Mouse (Mus musculus) layer of hippocampus, adult 18-20 months (tissue): ENCODE results near the gene Tacc2. TPM values are rescaled to one million over a fixed set of nuclear protein-coding genes. Genes with fewer than 3 reads are reported as not detected.

Source experiments
- DNase-seq, 2 experiments: peaks; one replicate each; pipeline ENCODE4 v3.0.0; 2022; ENCODE audit warnings: low spot score in 2 of 2
- total RNA-seq, 2 experiments: library from RNA; stranded (reverse); gene quantifications; 2 replicates each; pipeline ENCODE4 v1.2.3; 2021

Gene Tacc2
- total RNA-seq, 2 experiments from 2014 or later = 73.8 to 77.5 TPM

GRCm38 (mm10) chr7:130804991-130805390 is 227.8 kb downstream of the Tacc2 start:
- DNase-seq = no peak

- peak; percentile 63 to 73 for DNase-seq
These were observed 230.5 kb downstream of the Tacc2 start for GRCm38 (mm10) chr7:130807749-130808148.

GRCm38 (mm10) chr7:130808694-130809093 is 231.5 kb downstream of the Tacc2 start:
- no peak for DNase-seq

GRCm38 (mm10) chr7:130810238-130810637 is 233.0 kb downstream of the Tacc2 start:
- DNase-seq = no peak

GRCm38 (mm10) chr7:130812407-130812806 is 235.2 kb downstream of the Tacc2 start:
- DNase-seq = no peak

Other genes starting within 250 kb of the Tacc2 start
- gene Ate1, start 57.1 kb upstream of the Tacc2 start, total RNA-seq = 10 to 100 TPM; 69.7 to 71.3 TPM
- 10 to 100 TPM; 40.7 to 44.1 TPM for gene Nsmce4a, start 4.3 kb upstream of the Tacc2 start, total RNA-seq
- gene Btbd16, start 196.6 kb downstream of the Tacc2 start, total RNA-seq = under 1 TPM; 0.74 to 0.94 TPM